Mouse (Mus musculus): Measurements from ENCODE around the gene Extl2. TPM values are rescaled to one million over a fixed set of nuclear protein-coding genes. Genes with fewer than 3 reads are reported as not detected.

The Extl2 gene
- total RNA-seq (2021), result 17.8 and 20.9 TPM in 2 replicates
- long read RNA-seq, experiment 1, transcript Extl2-201 (5 exons, 3,000 nt), result major isoform, 24 of 48 reads
- long read RNA-seq, experiment 1, transcript Extl2-203 (5 exons, 2,840 nt), result minor isoform, 19 of 48 reads
- long read RNA-seq, experiment 1, partial matches to known transcripts, result 1 of 48 reads
- long read RNA-seq, experiment 1, other reads (novel, unspliced or antisense), result 3 of 48 reads
- long read RNA-seq, experiment 2, transcript Extl2-203 (5 exons, 2,840 nt), result minor isoform, 6 of 27 reads
- long read RNA-seq, experiment 2, transcript Extl2-201 (5 exons, 3,000 nt), result major isoform, 16 of 27 reads
- long read RNA-seq, experiment 2, partial matches to known transcripts, result 2 of 27 reads
- long read RNA-seq, experiment 2, other reads (novel, unspliced or antisense), result 1 of 27 reads

DNA sequence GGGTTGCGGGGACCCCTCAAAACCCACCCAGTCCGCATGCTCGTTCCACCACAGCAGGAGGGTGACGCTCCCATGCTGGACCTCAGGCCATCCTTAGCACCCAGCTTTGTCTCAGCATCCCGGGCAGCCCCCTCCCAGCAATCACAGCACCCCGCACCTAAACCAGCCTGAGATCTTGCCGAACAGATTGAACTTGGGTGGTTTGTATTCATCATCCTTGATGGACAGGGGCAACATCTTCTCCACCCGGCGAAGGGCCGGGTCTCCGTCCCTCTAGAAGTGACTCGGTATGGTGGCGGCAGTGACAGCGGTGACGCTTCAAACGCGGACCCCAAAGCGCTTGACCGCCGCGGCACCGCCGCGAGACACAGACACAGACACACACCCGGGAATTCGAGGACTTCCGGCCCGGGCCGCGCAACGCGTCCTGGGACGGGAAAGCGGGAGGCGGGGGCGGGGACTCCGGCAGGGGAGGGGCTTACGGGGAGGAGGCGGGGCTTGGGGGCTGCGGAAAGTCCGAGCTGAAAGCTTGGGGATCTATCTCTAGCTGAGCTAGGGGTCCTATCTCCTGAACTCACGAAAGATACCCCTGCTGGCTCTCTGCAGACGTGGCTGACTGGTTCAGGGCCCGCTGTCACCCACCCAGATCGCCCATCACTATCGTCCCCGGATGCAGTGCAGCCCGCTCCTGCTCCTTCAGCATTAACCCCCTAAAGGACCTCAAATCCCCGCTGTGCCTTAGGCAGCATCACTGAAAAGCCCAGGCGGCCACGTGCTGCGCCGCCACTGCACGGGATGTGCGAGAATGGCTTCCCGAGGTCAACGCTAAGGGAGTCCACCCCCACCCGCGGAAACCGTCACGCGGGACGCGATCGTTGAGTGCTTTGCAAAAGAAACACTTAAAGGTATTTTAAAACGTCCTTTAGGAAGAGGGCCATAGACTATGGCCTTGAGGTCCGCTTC is at the start of gene Extl2, which contains the start of gene Slc30a7:
Gene Extl2, plus strand, starts transcription at position 485 of the 963 bp plus-strand sequence.
Gene Slc30a7, minus strand, starts transcription at position 429 of the 963 bp plus-strand sequence.
- peak; percentile 94 for DNase-seq

DNA sequence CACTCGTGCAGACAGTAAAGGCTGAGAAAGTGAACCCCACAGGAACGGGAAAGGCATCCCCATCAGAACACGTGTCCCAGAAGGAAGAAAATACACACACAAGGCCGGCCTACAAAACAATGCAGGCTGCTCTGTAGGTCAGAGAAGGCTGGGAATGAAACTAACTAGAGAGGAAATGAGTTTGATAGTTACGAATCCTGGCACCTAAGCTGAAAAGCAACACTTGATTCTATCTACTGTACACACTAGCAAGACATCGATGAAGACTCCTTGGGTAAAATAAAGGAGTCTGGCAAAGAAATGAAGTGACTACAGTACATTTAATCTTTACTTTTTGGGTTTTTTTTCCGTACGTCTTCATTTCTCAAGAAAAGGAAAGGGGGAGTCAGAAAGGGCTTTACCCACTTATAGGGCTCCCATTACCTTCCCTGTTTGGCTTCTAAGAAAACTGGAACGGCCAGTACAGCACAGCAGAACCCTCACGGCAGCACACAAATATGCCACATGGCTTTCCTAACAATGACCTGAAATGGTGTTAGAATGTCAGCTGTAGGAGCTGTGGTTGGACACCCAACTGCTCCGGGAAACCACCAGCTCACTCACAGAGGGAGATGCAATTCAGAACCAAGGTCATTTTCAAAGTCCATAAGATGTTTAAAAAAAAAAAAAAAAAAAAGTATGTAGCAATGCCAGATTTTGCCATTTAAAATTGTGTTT is 45.8 kb upstream of the Extl2 start:
- DNase-seq, result no peak

DNA sequence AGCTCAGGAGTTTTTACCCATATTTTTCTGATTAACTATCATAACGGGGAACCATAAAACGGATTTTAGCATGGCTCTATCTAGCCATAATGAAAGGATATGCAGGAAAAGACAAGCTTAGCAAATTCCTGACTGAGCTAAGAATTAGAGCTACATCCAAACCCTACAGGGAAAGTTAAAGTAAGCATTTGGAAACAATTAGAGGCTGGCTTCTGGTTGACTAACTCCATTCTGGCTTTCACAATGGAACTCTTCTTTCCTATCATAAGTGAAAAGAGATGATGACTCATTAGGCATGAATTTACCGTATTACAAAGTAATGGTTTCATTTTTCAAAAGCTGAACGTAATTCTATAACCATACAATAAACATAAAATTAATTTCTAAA is 45.2 kb upstream of the Extl2 start:
- DNase-seq, result no peak

DNA sequence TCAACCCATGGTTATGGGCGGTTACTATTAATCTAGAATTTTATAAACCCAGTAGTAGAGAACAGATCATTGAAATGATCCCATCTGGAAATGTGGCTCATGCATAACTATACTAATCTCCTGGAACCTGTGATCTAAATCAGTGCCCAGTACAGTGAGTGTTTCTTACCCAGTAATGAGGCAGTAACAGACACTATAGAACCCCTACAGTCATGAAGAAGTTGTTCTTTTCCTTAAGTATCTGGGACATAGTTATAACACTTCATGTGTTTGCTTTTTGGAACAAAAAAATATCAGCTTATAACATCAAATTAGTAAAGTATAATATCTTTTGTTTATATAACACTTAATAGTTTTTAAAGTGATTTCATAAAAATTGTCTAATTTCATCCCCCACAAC is 43.7 kb upstream of the Extl2 start:
- DNase-seq, result no peak

DNA sequence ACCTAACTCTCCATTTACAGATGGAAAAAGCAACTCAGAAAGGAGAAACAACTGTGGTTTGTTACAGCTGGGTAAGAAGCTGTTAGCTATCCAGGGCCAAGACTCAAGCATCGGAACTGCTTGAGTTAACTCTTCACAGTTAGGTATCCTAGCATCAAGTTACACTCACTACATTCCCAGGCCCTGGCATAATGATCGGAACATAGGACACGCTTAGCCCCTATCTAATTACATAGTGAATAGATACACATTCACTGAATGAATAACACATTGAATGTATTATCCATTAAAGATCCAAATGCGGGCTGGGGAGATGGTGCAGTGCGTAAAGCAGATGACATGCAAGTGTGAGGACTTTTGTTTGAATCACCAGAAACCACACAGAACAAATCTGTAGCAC is 43.2 kb upstream of the Extl2 start:
- DNase-seq, result no peak

DNA sequence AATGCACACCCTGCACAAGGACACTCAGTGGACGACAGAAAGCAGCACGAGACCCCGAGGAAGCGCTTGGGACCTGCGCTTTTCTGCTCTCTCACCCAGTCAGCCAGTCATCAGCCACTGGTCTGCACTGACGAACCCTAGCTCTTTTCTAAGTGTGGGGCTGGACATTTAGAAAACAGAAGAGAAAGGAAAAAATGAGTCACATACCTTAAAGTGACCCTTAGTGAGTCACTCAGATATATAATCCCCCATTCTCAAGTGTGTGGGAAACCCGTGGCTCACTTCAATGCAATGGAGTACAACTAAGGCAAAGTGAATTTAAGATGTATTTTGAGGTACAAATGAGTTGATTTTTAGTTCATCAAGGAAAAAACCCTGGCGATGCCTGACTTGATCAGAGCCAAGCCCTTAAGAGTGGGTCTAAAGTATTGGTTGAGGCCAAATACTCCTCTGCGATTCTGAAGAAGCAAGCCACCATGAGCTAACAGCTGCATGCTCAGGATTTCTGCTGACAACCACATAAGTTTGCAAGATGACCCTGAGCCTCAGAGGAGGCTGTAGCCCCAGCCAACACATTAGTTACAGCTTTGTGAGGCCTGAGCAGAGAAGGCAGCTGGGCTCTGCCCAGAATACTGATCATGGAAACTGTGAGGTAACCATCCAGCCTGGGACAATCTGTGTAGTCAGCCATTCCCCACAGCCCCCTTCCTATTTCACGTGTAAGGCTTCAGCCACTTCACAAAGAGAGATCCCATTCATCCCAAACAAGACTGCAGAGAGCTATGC is 38.3 kb upstream of the Extl2 start:
- peak; percentile 11 for DNase-seq

DNA sequence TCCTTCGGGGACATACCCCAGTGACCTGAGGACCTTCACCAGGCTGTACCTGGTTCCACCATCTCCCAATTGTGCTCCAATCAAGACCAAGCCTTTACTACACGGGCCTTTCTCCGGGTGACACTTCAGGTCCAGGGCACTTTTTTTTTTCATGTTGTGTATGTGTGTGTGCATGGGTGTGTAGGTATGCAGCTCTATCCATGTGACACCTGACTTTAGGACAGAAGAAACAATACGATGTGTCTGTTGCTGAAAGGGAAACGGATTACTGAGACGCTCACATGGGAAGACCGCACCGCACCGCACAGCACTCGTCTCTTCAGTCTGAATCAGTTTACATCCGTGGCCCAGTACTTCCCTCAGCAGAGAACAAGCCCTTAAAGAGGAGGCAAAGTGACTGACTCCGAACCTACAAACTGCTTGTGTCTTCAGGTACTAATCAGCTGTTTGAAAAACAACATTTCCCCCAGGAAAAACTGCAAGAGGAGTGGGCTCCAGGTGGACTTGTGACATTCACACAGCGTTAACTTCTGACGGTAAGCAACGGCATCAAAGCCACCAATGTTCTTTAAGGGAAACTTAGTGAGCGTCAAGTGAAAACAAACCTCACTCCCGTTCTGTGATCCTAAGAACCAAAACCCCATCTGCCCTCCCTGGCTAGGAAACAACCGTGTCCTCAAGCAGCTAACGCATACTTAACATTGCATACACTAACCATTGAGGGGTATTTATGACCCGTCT is 36.0 kb upstream of the Extl2 start:
- no peak for DNase-seq

DNA sequence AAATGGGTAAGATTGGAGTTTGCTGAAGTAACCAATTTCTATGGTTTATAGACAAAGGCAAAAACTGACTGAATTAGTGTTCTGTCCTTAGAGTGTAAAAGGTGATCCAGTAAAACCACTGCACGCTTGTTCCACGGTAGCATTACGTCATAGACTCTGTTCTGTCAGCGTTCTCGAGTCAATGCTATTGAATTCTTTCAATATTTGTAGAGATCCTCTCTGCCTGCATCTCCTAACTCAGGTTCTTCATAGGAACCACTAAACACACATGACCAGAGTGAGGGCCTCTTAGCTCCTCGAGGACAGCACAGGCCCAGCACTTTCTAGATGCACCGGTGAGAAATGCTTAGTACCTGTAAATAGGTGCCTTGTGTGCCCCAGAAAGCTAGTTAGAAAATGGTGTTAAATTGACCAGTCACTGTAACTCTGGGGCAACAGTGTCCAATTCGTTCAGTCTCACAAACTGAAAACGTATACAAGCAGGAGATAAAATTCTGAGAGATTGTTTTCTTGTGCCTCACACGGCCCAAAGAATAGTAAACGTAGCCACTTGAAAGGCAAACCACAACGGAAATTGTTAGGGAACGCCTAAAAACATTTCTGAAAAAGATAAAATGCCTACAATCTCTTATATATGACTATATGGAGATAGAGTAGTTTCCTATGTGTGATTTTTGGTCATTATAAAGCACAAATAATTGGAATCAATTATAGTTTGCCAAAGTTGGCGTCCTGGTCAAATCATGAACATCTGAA is 35.2 kb upstream of the Extl2 start:
- no peak for DNase-seq

DNA sequence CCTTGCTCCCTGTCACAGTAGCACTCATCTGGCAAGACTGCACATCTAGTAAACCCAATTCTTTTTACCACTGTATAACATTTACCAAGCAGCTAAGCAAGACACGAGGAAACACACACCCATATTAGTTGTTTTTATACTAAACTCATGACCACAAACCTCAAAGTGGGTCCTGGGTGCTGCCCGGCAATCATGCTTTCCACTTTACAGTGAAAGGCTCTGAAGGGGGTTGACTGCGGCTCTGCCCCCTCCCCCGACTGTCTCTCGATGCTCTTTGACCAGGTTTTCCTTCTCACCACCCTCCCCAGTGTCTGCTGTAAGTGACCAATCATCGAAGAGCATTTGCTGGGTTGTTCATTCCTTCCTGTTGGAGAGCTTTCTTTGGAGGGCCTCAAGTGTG is 33.0 kb upstream of the Extl2 start:
- DNase-seq, result no peak

DNA sequence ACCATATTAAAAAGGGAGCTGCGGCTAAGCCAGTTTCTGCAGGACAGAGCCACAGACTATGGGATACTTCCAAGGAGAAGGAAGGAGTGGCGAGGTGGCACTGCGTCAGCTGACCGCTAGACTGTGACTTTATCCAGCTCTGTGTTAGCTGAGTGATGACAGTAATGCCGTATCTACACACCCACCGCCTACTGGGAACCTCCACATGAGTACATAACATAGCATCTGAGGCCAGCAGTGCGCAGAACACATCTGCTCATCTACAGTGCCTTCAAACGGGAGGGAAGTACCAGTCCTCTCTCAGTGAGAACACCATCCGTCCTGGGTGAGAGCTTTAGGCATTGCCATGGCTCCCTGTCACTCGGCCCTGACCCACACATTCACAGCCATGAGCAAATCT is 32.3 kb upstream of the Extl2 start:
- no peak for DNase-seq

DNA sequence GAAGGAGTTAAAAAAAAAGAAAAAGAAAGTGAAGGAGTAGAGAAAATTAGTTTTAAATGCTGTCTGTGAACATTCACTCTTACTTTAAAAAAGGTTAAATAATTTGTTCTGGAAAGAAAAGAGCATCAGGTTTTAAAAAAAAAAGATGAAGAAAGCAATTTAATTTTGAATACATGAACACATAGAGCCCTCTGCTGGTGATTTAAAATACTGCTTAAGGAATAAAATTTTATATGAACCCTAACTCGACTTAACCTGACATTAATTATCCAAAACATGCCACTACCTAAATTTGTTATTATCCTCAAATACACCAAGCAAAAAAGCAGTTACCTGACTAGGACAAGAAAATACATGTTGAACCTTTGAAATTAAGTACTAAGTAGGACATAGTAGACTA is 28.3 kb upstream of the Extl2 start:
- DNase-seq, result no peak

DNA sequence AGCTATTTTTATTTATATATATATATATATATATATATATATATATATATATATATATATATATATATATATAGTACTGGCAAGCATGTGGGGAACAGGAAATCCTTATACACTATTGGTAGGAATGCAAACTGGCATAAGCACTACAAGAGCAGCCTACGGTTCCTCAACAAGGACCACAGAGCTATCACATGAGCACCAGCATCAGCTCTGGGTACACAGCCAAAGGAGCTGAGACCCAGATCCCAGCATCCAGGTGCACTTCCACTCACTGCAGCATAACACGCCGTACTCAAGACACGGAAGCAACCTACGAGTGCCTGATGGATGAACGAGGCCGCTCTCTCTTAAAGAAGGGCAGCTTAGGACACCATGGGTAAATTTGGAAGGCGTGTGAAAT is 24.0 kb upstream of the Extl2 start:
- DNase-seq, result no peak

DNA sequence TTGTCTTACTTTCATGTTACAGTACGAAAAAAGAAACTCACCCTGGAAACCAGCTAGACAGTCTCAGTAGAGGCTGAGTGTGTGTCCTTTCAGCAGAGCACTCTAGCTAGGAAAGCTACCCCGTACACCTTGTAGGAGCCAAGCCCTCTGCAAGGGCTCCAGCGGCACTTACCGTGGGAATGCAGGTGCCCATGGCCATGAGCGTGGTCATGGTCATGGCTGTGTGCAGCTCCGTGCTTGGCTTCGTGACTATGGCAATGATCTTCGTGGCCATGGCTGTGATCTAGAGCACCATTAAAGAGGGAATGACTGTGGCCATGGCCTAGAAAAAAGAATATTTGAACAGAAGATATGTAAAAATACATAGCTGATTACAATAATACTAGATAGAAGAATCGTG is 22.6 kb upstream of the Extl2 start:
- DNase-seq, result peak; percentile 17

DNA sequence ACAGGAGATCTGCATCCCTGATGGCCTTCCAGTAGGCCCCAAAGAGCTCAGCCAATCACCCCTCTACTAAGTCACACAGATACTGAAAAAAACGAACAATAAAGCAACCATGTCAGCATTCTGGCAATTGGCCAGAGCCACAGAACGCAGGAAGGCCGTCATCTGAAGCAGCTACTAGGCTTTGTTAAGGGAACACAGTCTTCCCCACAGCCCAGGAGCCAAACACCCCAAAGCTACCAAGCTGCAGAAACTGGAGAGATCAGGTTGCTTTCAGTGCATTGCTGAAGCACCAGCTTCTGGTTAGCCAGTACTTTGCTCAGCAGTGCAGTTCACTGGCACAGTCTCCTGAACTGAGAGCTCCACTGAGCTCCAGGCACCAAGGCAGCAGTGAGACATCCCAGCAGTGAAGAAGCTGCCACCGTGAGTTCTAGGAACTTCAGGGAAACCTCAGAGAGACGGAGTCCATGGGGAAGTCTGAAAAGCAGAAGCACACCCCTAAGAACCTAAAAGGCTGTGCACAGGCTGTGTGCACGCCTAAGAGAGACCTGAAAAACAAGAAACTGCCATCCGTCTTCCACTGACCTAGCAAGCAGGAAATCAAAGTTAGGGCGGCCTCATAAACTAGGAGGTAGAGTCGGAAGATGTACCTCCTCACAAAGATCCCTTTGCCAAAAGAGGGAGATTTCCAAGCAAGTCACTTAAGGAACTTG is 21.9 kb upstream of the Extl2 start:
- DNase-seq, result peak; percentile 63

DNA sequence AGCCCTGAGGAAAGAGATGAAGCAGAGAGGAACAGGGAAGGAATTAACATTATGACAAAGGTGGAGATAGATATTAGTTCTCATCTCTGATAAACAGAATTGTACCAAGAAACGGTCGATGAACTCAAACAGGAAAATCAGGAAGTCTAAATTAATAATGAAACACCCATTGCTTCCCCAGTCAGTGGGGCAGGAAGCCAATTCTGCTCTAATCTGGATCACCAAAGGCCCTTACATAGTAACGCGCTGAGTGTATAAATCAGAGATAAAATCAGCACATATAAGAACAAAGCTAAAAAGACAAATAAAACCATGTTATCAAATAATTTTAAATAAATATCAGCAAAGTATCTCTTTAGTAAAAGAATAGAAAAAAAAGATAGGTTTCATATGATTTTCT is 15.2 kb upstream of the Extl2 start:
- DNase-seq, result peak; percentile 36

DNA sequence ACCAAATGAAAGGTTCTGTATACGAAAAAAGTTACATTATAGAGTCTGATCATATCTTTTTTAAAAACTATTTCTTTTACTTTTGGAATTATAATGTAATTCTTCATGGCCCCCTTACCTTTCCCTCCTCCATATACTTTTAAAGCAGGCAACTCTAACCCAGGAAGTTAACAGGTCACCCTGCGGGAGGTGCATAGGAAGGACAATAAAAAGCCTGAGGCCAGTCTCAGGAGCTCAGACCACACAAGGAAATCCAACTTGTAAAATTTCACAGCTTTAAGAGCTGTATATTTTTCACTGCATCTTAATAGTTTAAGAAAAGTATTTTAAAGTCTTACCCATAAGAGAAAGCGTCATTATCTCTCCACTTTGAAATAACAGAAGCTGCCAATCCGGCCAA is 14.7 kb upstream of the Extl2 start:
- DNase-seq, result no peak

DNA sequence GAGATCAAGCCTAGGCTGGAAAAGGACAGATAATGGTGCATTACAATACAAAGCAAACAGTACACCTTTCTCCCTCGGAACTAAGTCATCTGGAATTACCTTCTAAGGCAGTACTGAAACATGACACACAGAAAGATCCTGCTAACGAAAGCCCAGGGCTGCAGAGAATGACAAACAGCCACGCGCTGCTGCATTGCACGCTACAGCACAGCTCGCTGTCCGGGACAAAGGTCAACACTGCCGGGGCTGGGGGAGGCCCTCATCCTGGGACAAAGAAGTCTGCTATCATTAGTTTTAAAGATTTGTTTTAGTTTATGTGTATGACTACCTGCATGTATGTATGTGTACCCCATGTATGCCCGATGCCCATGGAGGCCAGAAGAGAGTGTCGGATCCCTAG is 14.2 kb upstream of the Extl2 start:
- no peak for DNase-seq

DNA sequence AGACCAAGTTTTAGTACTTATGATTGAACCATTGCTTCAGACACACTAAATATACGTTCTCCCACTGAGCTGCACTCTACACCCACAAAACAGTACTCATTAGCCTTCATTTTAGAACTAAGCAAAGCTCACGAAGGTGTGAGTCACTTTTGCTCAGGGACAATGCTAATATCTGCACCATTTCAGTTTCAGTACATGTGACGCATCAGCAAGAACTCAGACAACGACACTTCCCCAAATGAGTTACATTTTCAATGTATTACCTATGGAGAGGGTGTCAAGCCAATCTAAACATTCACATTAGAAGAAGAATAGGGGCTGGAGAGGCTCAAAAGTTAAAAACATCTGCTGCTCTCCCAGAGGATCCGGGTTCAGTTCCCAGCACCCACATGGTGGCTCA is 10.3 kb upstream of the Extl2 start:
- no peak for DNase-seq

DNA sequence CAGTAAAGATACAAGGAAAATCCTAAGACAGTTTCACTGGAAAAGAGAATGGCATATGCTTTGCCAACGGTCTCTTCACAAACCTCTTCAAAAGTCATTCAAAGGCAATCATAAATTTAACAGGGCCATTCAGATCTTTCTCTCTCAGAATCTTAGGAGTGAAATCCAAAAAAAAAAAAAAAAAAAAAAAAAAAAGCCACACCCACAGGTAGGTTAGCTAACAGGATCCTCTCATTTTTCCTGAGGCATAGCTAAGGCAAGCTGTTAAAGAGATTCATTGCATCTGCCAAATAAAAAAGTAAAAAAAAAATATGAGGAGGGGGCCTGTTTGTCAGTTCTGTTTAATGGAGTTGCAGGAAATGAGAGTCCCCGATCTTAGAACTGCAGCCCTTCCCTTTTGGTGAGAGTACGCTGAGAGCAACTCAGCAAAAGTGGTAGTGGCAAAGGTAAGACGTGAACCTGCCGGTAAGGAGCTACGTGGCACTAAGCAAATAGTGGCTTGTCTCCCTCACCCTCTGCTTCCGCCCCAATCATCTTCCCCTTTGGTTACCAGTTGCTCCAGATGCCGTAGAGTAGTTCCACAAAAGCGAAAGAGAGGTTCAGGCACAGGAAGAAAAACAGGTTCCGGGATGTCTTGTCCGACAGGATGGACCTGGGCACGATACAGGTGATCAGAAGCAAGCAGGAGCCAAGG is 831 bp upstream of the Extl2 start:
- peak; percentile 44 for DNase-seq
